Mouse (Mus musculus): ENCODE data around the gene Camkmt. TPM values are rescaled to one million over a fixed set of nuclear protein-coding genes. Genes with fewer than 3 reads are reported as not detected.

The Camkmt gene
- total RNA-seq, 2 experiments from 2014 or later = 1.3 to 1.4 TPM

- DNase-seq = no peak
These were observed 373.4 kb downstream of the Camkmt start for GRCm38 (mm10) chr17:85463497-85464392.

GRCm38 (mm10) chr17:85464466-85465411 is 374.4 kb downstream of the Camkmt start:
- no peak for DNase-seq

- DNase-seq = no peak
These were observed 379.4 kb downstream of the Camkmt start for GRCm38 (mm10) chr17:85469776-85470175.

- no peak for DNase-seq
These were observed 382.4 kb downstream of the Camkmt start for GRCm38 (mm10) chr17:85472687-85473202.

GRCm38 (mm10) chr17:85473217-85473616 is 382.9 kb downstream of the Camkmt start:
- no peak for DNase-seq

GRCm38 (mm10) chr17:85473881-85474280 is 383.5 kb downstream of the Camkmt start:
- DNase-seq = no peak

- no peak for DNase-seq
These were observed 390.9 kb downstream of the Camkmt start for GRCm38 (mm10) chr17:85481241-85481640.

- DNase-seq = no peak
These were observed 392.7 kb downstream of the Camkmt start for GRCm38 (mm10) chr17:85483086-85483485.

- no peak for DNase-seq
These were observed 393.7 kb downstream of the Camkmt start for GRCm38 (mm10) chr17:85484015-85484414.

- no peak for DNase-seq
These were observed 394.2 kb downstream of the Camkmt start for GRCm38 (mm10) chr17:85484526-85484925.

- DNase-seq = no peak
These were observed 395.0 kb downstream of the Camkmt start for GRCm38 (mm10) chr17:85485065-85485945.

- DNase-seq = no peak
These were observed 395.7 kb downstream of the Camkmt start for GRCm38 (mm10) chr17:85485946-85486533.

- no peak for DNase-seq
These were observed 396.5 kb downstream of the Camkmt start for GRCm38 (mm10) chr17:85486585-85487480.

GRCm38 (mm10) chr17:85487531-85487930 is 397.2 kb downstream of the Camkmt start:
- DNase-seq = no peak

- no peak for DNase-seq
These were observed 398.5 kb downstream of the Camkmt start for GRCm38 (mm10) chr17:85488601-85489487.

GRCm38 (mm10) chr17:85489488-85489980 is 399.2 kb downstream of the Camkmt start:
- DNase-seq = no peak

GRCm38 (mm10) chr17:85491491-85491890 is 401.1 kb downstream of the Camkmt start:
- no peak for DNase-seq

- no peak for DNase-seq
These were observed 403.2 kb downstream of the Camkmt start for GRCm38 (mm10) chr17:85493521-85493920.
